Mouse (Mus musculus): ENCODE measurements at regions not wholly inside any gene's neighbourhood (a gene's known extent, or its start where the extent isn't known, plus 50 kb on each side); places are given as distances from the start of the nearest gene placed in this dataset.

GRCm38 (mm10) chr17:14544343-14545002 lies 149.6 kb downstream of the Thbs2 start:
- TF ChIP-seq CTCF (IDR thresholded peaks at IDR 0.05; ENCODE audit: extremely low read depth, insufficient read length, insufficient replicate concordance, low read depth, low read length): no peak
- TF ChIP-seq POLR2A (IDR thresholded peaks at IDR 0.05; ENCODE audit: low read depth, low read length): no peak
